Mouse (Mus musculus) hindbrain, embryonic 13.5 days (tissue): ENCODE measurements at regions not wholly inside any gene's neighbourhood (a gene's known extent, or its start where the extent isn't known, plus 50 kb on each side); places are given as distances from the start of the nearest gene placed in this dataset.

Source experiments
- ATAC-seq: fragments of 200-750 bp; cut with Nextera tagmentation; 2 replicates; pipeline ENCODE4 v1.8.0; 2017; ENCODE audit warnings: moderate TSS enrichment; ENCODE audit not compliant: low FRiP score
- H3K27ac ChIP-seq: fragments of 300-500 bp; sonication (generic); 2 replicates; pipeline ENCODE4 v1.5.1; 2015; ENCODE audit warnings: inconsistent platforms, mild to moderate bottlenecking, moderate library complexity
- H3K27me3 ChIP-seq: fragments of 300-500 bp; sonication (generic); 2 replicates; pipeline ENCODE4 v1.6.1; 2015; ENCODE audit warnings: mild to moderate bottlenecking, inconsistent platforms
- H3K36me3 ChIP-seq: fragments of 300-500 bp; sonication (generic); 2 replicates; pipeline ENCODE4 v1.6.1; 2015; ENCODE audit warnings: mild to moderate bottlenecking, inconsistent platforms
- H3K4me1 ChIP-seq: fragments of 300-500 bp; sonication (generic); replicated peaks from 2 replicates; pipeline ENCODE4 v1.6.1; 2015; ENCODE audit warnings: inconsistent platforms
- H3K4me2 ChIP-seq: fragments of 300-500 bp; sonication (generic); 2 replicates; pipeline ENCODE4 v1.6.1; 2015; ENCODE audit warnings: inconsistent platforms, mild to moderate bottlenecking, moderate library complexity
- H3K4me3 ChIP-seq: fragments of 300-500 bp; sonication (generic); 2 replicates; pipeline ENCODE4 v1.5.1; 2015; ENCODE audit warnings: mild to moderate bottlenecking, inconsistent platforms
- H3K9ac ChIP-seq: fragments of 300-500 bp; sonication (generic); 2 replicates; pipeline ENCODE4 v1.6.1; 2015; ENCODE audit warnings: mild to moderate bottlenecking, inconsistent platforms
- H3K9me3 ChIP-seq: fragments of 300-500 bp; sonication (generic); 2 replicates; pipeline ENCODE4 v1.6.1; 2016; ENCODE audit warnings: inconsistent platforms
- WGBS: fragments of 180-500 bp; shearing (Covaris S2); methylation state at CpG from one replicate; pipeline ENCODE4 v1.1.7; 2015; 5-methylcytosine and 5-hydroxymethylcytosine counted together

GRCm38 (mm10) chr8:90495943-90496371 is 147.8 kb upstream of the Tox3 start:
- Histone ChIP-seq H3K4me2 (0 out of 2 replicates have a peak overlapping the region, but pooled peaks have one; percentile 2), H3K27ac (peak overlapping the region; percentile 78), H3K4me1 (peaks cover 61% of the 10 kb centered on the region), H3K9ac (no peak overlapping the region), H3K36me3 (no peaks in the 10 kb centered on the region), H3K9me3 (no peaks in the 10 kb centered on the region), H3K4me3 (no peak overlapping the region), H3K27me3 (no peaks in the 10 kb centered on the region)
- peak; percentile 65 for ATAC-seq
- WGBS: 12% methylated on average over 5 of the region's 5 CpGs

DNA sequence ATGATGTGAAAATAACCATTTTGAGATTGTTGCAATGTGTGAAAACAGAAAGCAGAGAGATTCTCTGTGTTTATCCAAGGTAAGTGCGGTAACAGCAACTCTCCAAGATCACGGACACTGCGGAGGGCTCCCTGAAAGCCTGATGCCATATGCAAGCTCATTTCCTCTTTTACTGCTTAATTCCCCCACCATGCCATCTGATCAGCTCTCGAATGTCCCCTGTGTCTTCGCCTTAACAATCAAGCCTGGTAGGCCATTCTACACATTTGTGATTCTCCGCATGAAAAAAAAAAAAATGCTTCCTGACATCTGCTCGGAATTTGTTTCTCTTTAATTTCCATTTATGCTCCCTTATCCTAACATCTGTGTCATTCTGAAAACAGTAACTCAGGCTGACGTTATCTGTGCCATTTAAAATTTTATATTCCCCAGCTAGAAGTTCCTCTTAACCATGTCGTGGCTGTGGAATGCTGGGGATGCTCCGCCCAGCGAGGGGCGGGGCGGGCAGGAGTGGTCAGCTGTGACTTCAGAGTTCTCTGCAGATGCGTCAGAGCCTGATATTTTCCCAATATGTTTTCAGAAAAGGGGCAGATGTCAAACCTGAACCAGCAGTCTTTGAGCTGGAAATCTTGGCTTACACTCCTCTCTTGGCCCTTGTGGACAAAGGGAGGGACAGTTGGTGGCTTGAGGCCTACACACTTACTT is 144.5 kb upstream of the Tox3 start:
- H3K27me3 ChIP-seq: no peaks in the 10 kb centered on the region
- 42% methylated on average over 14 of the region's 14 CpGs for WGBS
- no peak overlapping the region for H3K9ac ChIP-seq
- H3K4me2 ChIP-seq: no peak overlapping the region
- no peak for ATAC-seq
- peak overlapping the region; percentile 27 for H3K27ac ChIP-seq
- H3K36me3 ChIP-seq: no peaks in the 10 kb centered on the region
- peaks cover 65% of the 10 kb centered on the region for H3K4me1 ChIP-seq
- H3K4me3 ChIP-seq: no peak overlapping the region
- H3K9me3 ChIP-seq: no peaks in the 10 kb centered on the region

DNA sequence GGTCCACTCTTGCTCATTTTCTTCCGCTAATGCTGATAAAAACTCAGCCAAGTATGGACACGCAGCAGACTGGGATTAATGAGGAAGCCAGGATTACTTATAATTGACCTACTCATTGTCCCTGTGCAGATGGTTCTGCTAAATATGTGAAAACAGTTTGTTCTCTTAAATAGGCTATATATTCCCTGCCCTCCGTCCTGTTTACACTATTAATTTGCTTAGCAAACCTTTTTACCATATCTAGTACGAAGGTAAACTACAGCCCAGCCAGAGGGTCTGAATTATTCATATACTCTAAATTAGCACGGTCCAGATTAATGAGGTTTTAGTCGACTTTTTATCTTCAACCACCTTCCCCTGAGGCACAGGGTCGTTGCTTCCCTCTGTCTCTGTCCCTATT is 143.5 kb upstream of the Tox3 start:
- H3K4me1 ChIP-seq: peaks cover 55% of the 10 kb centered on the region
- H3K9ac ChIP-seq: no peak overlapping the region
- peak overlapping the region; percentile 44; the same call in 1 of the 2 replicates for H3K27ac ChIP-seq
- H3K27me3 ChIP-seq: no peaks in the 10 kb centered on the region
- no peak overlapping the region for H3K4me3 ChIP-seq
- H3K4me2 ChIP-seq: no peak overlapping the region
- no peak for ATAC-seq
- no peaks in the 10 kb centered on the region for H3K36me3 ChIP-seq
- no peaks in the 10 kb centered on the region for H3K9me3 ChIP-seq
- 27% methylated on average over 7 of the region's 7 CpGs for WGBS

DNA sequence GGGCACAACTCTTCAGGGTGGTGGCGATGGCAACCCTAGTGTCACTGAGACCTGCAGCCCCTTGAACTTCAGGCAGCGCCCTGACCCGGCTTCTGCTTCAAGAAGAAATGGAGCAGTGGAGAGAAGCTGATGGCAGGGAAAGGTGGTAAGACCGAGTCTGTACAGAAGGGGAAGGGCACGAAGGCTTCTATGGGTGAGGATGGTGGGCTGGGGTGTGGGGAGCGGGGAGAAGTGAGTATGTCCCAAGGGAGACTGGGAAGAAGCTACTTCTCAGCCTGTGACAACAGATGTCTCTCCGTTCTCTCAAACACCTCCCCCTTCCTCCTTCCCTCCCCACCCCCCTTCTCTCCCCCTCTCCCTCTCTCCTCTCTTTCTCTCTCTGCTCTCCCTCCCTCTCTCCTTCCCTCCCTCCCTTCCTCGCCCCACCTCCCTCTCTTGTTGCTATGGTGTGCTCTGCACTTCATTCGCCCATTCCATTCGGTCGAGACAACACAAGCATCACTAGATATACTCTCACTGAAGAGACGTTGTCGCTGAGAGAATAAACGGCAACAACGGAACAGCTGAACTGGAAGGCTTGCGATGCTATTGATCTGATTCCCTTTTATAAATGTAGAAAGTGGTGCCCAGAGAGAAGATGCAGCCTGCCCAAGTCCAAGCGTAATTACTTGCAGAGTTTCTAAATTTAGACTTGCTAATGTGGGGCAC is 142.7 kb upstream of the Tox3 start:
- Histone ChIP-seq H3K9me3 (no peaks in the 10 kb centered on the region), H3K9ac (no peak overlapping the region), H3K27me3 (no peaks in the 10 kb centered on the region), H3K36me3 (no peaks in the 10 kb centered on the region), H3K4me1 (peaks cover 48% of the 10 kb centered on the region), H3K4me2 (peak overlapping the region; percentile 17; the same call in 1 of the 2 replicates), H3K27ac (peak overlapping the region; percentile 44), H3K4me3 (no peak overlapping the region)
- ATAC-seq: 0 out of 2 replicates have a peak, but pooled peaks have one; percentile 62
- 48% methylated on average over 17 of the region's 17 CpGs for WGBS

DNA sequence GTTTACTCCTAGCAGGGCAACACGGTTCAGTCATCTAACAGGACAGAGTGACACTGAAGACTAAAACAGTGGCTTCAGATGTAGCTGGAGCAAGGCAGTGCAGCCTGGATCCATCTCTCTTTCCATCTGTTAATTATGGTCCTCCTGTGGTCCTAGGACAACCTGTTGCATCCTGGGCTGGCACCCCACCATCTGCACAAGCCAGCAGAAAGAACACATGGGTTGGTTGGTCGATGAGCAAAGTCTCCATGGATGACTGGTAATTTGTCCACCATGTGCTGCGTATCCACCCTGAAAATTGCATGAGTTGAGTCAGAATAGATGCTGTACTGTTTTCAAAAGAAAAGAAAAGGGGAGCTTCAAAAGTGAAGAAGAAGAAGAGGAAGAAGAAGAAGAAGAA is 138.4 kb upstream of the Tox3 start:
- H3K9me3 ChIP-seq: no peaks in the 10 kb centered on the region
- 87% methylated on average over 3 of the region's 3 CpGs for WGBS
- no peak overlapping the region for H3K4me2 ChIP-seq
- no peak overlapping the region for H3K4me3 ChIP-seq
- no peak overlapping the region for H3K27ac ChIP-seq
- no peaks in the 10 kb centered on the region for H3K27me3 ChIP-seq
- no peak for ATAC-seq
- H3K9ac ChIP-seq: no peak overlapping the region
- H3K4me1 ChIP-seq: peaks cover 17% of the 10 kb centered on the region
- no peaks in the 10 kb centered on the region for H3K36me3 ChIP-seq

DNA sequence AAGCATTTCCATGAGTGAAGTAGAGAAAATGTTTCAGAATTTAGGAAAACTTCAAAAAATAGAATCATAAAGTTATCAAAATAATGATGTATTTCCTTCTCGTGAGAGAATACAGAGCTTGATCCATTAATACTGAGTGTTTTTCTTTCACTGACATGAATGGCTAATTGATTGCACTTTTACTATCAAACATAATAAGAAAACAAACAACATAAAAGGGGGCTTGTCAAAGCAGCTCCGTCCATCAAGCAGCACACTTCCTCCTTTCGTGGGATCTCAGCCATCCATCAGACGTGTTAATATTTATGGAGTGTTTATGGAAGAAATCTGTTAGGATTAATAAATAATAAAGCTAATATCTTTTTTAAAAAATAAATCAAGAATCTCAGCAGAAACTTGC is 130.0 kb upstream of the Tox3 start:
- Histone ChIP-seq H3K9me3 (no peaks in the 10 kb centered on the region), H3K27ac (no peak overlapping the region), H3K4me1 (no peaks in the 10 kb centered on the region), H3K36me3 (no peaks in the 10 kb centered on the region), H3K27me3 (no peaks in the 10 kb centered on the region), H3K9ac (no peak overlapping the region), H3K4me2 (no peak overlapping the region), H3K4me3 (no peak overlapping the region)
- ATAC-seq: no peak
- 57% methylated on average over 4 of the region's 4 CpGs for WGBS

DNA sequence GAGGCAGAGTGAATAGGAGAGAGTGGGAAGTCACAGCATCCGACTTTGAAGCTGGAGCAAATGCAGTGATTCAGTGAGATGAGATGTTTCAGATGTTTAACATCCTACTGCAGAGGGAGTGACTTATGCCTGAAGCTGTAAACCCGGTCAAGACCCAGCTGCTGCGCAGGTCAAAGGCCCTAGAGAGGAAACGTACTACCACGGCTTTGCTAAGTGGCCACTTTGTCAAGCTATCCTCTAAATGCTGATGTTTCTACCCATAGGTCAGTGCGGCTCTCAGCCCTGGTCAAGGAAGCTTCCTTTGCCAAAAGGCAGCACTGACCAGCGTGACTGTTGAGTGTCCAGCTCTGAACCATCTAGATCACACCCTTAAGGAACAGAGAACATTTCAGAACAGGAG is 125.9 kb upstream of the Tox3 start:
- H3K27ac ChIP-seq: no peak overlapping the region
- WGBS: 84% methylated on average over 7 of the region's 7 CpGs
- no peak for ATAC-seq

DNA sequence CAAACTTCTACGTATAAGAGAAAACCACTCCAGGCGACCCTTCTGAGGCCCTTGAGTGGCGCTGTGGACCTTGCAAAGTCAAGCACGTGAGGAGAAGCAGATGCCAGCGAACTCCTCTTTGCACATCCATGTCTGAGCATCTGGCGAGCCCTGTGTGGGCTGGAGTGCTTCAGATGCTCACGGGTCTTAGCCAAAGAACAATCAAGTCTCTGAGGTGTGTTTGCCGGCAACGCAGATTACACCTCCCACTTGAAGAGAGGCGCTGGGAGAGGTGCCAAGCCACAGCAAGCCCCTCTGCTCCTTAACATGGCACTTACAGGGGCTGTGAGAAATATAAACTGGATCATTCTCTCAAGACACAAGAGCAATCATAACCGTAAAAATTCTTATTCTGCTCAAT is 122.7 kb upstream of the Tox3 start:
- H3K4me3 ChIP-seq: no peak overlapping the region
- no peaks in the 10 kb centered on the region for H3K9me3 ChIP-seq
- H3K36me3 ChIP-seq: no peaks in the 10 kb centered on the region
- no peaks in the 10 kb centered on the region for H3K4me1 ChIP-seq
- 85% methylated on average over 11 of the region's 11 CpGs for WGBS
- no peak overlapping the region for H3K4me2 ChIP-seq
- H3K9ac ChIP-seq: no peak overlapping the region
- H3K27me3 ChIP-seq: no peaks in the 10 kb centered on the region
- no peak overlapping the region for H3K27ac ChIP-seq
- ATAC-seq: no peak

More for the DNA sequence above, 125.9 kb upstream of the Tox3 start:
- no peaks in the 10 kb centered on the region for H3K27me3 ChIP-seq
- H3K9me3 ChIP-seq: no peaks in the 10 kb centered on the region
- H3K4me3 ChIP-seq: no peak overlapping the region
- H3K9ac ChIP-seq: no peak overlapping the region
- no peaks in the 10 kb centered on the region for H3K36me3 ChIP-seq
- H3K4me2 ChIP-seq: no peak overlapping the region
- no peaks in the 10 kb centered on the region for H3K4me1 ChIP-seq

GRCm38 (mm10) chr8:90463708-90464107 is 115.6 kb upstream of the Tox3 start:
- no peak overlapping the region for H3K4me3 ChIP-seq
- H3K27ac ChIP-seq: no peak overlapping the region
- 72% methylated on average over 1 of the region's 1 CpGs for WGBS
- H3K27me3 ChIP-seq: no peaks in the 10 kb centered on the region
- H3K9me3 ChIP-seq: no peaks in the 10 kb centered on the region
- no peak for ATAC-seq
- no peak overlapping the region for H3K9ac ChIP-seq
- H3K36me3 ChIP-seq: no peaks in the 10 kb centered on the region
- H3K4me2 ChIP-seq: no peak overlapping the region
- no peaks in the 10 kb centered on the region for H3K4me1 ChIP-seq

- H3K4me3 ChIP-seq: no peak overlapping the region
- no peak for ATAC-seq
- no peaks in the 10 kb centered on the region for H3K36me3 ChIP-seq
These were observed 107.2 kb upstream of the Tox3 start for GRCm38 (mm10) chr8:90455321-90455720.

GRCm38 (mm10) chr8:90454130-90454529 is 106.0 kb upstream of the Tox3 start:
- Histone ChIP-seq H3K4me1 (peaks cover 24% of the 10 kb centered on the region), H3K36me3 (no peaks in the 10 kb centered on the region), H3K9me3 (no peaks in the 10 kb centered on the region), H3K4me3 (no peak overlapping the region), H3K9ac (no peak overlapping the region), H3K4me2 (no peak overlapping the region), H3K27me3 (no peaks in the 10 kb centered on the region), H3K27ac (no peak overlapping the region)
- ATAC-seq: no peak
- 34% methylated on average over 5 of the region's 5 CpGs for WGBS

More at GRCm38 (mm10) chr8:90455321-90455720, 107.2 kb upstream of the Tox3 start:
- Histone ChIP-seq H3K9ac (no peak overlapping the region), H3K27me3 (no peaks in the 10 kb centered on the region), H3K4me2 (no peak overlapping the region), H3K4me1 (peaks cover 13% of the 10 kb centered on the region; the same call in 1 of the 2 replicates), H3K27ac (no peak overlapping the region), H3K9me3 (no peaks in the 10 kb centered on the region)
- 85% methylated on average over 2 of the region's 2 CpGs for WGBS

DNA sequence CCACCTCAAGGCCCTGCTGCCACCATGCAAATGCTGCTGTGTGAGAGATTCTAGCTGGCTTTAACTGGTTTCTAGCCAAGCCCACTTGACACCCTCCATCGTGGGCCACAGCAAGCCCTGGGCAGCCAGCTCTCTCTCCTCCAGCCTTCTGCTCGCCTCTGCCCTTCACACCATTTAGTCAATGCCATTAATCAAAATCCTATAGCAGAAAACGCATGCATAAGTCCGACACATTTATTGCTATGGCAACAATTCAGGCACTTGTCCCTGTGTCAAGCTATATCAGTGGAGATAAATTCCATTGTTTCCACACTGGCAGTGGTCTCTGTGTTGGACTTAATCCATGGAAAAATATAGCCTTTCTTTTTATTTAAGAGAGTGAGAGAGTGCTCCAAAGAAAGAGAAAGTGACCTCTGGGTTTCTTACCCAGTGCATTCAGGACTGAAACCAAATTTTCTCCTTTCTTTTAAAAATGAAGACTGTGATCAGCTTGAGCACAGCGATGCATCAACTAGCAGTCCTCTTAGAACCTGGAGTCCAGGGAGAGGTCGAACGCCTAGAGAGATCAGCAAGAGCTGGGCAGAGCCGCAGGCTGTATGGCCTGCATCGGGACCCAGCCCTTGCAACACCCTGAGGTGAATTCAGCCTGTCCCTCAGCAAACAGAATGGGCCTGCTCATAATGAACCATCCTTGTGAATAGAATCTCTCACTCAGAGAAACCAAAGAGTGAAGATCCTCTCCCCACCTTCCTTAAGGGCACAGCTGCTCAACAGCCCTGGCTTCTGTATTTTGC is 93.1 kb upstream of the Tox3 start:
- Histone ChIP-seq H3K9me3 (no peaks in the 10 kb centered on the region), H3K36me3 (no peaks in the 10 kb centered on the region), H3K4me3 (no peak overlapping the region), H3K4me2 (no peak overlapping the region), H3K27ac (peak overlapping the region; percentile 81), H3K27me3 (no peaks in the 10 kb centered on the region), H3K9ac (no peak overlapping the region), H3K4me1 (peaks cover 19% of the 10 kb centered on the region)
- 18% methylated on average over 9 of the region's 9 CpGs for WGBS
- peak; percentile 77 for ATAC-seq
